Mouse (Mus musculus): Measurements from ENCODE around the gene Sgk2.

Sgk2 gene

DNA sequence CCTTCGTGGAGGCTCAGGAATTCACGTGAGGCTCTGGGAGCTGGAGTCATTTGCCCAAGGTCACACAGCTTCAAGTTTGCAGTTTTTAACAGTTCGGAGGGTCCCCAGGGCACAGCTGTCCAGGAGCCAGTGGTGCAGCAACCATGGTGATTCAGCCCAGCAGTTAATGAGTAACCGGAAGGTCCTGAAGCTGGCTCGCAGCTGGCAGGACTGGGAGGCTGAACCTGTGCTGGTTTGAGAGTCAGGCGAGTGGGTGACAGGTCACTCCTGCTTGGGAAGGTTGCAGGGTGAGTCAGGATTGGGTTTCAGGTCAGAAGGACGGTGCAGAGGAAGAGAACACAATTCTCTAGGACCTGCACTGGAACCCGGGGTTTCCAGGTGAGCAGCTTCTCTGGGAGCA lies at the start of gene Sgk2:
Sgk2 (plus strand) TSS at position 113 of the 400 bp plus-strand sequence.
- no peak for DNase-seq (ENCODE audit: extremely low spot score, low spot score)

DNA sequence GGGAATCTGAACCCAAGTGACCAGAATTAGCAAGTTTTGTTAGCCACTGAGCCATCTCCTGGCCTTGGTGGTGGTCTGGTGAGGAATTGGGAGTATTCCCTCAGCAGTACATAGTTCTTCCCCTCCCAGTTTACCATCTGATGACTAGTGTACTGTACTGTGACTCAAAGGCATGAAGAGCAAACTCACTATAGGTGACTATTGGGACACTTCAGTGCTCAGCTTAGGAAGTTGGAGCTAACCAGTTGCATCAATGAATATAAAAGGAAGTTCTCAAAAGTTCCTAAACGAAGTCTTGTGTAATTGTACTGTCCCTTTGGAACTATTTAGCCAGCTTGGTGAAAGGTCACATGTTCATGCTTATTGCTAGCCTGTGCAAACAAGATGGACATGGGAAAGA lies 47.6 kb upstream of the Sgk2 start:
- no peak for DNase-seq (ENCODE audit: extremely low spot score, low spot score)

DNA sequence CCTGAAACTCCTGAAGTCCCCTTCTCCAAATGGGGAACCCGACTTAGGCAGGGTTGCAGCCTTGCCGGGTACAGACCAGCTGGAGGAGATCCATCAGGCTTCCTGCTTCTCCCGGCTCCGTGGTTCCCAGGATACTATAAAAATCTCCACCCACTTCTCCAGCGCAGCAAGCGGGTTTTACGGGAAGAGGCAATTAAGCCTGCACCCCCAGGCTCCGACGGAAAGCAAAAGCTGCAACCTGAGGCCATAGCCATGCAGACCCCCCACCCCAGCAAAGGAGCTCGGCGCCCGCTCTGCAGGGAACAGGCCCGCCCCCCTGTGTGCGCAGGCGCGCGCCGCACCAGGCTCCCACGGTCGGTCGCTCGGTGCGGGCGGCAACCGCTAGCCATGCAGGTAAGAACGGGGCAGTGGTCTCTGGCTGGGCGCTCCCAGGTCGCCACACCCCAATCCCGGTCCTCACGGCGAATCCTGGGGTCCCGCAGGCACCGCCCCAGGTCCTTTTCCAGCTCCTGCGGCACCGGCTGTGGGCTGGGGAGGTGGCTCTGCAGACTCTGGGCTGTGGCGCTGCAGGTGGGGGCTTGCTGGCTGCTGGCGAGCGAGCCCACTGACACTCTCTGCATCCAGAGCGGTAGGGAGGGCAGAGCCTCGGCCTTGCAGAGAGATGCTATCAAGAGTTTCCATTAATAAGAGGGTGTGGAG lies 43.8 kb upstream of the Sgk2 start, which contains the start of gene L3mbtl1:
L3mbtl1 (plus strand) TSS at position 325 of the 699 bp plus-strand sequence.
- peak; percentile 55 for DNase-seq (ENCODE audit: extremely low spot score, low spot score)

DNA sequence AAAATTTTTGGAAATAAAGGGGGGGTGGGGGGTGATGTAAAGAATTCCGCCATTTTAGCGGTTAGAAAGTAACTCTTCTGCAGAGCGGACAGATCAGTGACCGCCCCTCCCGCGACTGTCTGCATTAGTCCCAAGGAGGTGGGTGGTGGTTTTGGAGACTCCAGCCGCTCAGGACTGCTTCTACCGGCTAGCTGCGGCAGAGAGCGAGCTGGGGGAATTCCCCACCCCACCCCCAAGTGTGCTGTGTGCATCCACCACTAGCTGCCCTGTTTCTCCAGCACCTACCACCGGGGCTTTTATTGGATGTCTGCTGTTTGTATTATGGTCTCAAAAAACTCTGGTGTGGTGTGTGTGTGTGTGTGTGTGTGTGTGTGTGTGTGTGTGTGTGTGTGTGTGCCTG lies 43.2 kb upstream of the Sgk2 start:
- no peak for DNase-seq (ENCODE audit: extremely low spot score, low spot score)

DNA sequence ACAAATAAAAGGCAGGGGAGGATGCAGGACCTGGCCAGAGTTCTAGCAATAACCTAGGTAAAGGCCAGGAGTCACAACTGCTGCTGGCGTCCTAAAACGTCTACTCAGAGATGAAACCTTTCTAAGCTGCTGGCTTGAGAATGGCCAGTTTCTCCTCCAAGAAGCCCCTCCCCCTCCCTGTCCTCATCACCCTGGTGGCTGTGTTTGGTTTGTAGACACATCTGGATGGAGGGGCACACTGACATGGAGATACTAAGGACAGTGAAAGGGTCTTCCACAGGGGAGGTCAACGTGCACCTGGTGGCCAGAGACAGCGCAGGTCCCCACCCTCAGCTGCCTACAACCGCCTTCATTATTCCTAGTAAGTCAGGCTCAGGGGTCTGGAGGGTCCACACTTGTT lies 40.2 kb upstream of the Sgk2 start:
- DNase-seq (ENCODE audit: extremely low spot score, low spot score): no peak

DNA sequence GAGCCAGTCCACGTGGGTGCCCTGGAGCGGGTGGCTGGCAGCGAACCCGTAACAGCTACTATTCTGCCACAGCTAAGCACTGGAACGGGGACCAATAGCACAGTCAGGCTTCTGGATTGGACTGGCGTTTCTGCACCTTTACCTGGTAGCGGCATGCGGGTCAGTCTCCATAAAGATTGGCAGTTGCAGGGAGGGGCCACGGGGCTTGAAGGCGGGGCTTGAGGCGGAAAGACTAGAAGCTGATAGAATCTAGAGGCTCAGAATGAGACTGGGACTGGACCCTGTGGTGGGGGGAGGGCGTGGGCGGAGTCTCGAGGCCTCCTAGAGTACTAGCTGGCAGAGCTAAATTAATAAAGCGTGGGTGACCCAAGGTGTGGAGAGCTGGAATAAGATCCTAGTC lies 39.4 kb upstream of the Sgk2 start:
- DNase-seq (ENCODE audit: extremely low spot score, low spot score): no peak

DNA sequence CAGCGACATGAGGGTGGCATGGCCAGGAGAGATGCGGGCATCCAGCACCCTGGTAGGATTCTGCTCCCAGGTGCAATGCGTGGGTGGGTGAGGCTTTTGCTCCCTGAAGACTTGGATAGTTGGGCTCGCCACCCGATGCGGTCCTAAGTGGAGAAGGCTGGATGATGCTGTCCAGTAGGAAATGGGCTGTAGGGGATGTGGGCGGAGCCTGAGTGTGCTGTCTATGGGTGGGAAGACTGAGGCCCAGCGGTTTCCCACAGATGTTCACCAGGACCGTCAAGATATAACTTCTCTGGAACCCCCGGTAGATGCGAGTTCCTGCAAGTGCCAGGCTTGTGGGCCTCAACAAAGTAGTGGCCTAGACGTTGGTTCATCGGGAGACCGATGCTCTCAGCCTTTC lies 38.9 kb upstream of the Sgk2 start:
- no peak for DNase-seq (ENCODE audit: extremely low spot score, low spot score)

DNA sequence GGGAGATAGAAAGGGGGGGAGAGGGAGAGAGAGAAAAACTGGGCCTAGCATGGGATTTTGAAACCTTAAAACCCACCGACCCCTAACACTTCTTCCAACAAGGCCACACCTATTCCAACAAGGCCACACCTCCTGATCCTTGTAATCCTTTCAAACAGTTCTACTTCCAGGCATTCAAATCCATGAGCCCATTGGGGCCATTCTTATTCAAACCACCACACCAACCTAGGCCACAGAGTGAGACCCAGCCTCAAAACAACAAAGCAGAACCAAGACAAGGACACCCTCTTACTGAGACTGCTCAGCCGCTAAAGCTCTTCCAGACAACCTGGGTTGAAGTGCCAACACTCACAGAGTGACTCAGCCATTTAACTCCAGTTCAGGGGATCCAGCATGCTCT lies 36.4 kb upstream of the Sgk2 start:
- no peak for DNase-seq (ENCODE audit: extremely low spot score, low spot score)

DNA sequence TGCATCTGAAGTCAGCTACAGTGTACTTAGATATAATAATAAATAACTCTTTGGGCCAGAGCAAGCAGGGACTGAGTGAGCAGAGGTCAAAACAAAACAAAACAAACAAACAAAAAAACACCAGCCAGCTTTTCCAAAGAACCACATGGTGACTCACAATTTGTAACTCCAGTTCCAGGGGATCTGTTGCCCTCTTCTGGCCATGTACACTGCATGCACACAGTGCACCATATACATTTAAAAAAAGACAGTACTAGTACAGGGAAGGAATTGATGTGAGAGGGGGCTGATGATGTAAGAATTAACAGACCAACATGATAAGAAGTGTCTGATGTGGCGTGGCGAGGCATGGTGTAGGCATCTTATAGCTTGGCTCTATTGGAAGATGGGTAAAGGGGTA lies 30.3 kb upstream of the Sgk2 start:
- DNase-seq (ENCODE audit: extremely low spot score, low spot score): no peak

DNA sequence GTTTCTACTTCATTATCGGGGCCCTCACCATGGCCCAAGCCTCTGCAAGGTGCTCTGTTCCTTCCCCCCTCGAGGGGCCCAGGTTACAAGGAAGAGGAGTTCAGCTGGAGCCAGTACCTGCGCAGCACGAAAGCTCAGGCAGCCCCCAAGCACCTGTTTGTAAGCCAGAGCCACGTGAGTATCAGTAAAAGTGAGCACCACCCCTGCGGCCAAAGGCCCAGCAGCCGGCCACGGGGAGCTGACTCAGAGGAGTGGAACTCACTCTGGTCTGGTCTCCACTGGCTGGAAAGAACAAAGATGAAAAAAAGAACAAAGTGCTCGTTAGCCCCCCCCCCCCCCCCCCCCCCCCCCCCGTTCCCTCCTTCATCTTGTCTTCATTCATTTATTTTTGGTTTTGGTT lies 25.8 kb upstream of the Sgk2 start:
- DNase-seq (ENCODE audit: extremely low spot score, low spot score): no peak

DNA sequence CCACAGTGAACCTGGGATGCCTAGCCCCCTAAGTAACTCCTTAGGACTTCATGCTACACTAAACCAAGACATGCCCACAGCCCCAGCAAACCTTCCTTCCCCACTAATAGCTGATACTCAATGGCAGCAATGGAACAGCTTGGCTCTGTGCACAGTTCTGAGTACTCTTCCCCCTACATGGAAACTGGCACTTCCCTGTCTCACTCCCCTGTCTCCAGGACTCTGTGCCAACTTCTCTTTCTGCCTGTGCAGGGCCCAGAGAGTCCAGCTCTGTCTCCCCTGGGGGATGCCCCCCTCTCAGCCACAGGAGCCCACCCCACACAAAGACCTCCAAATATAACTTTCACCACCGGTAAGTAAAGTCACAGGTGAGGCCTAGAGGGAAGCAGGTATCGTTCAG lies 20.4 kb upstream of the Sgk2 start:
- no peak for DNase-seq (ENCODE audit: extremely low spot score, low spot score)

DNA sequence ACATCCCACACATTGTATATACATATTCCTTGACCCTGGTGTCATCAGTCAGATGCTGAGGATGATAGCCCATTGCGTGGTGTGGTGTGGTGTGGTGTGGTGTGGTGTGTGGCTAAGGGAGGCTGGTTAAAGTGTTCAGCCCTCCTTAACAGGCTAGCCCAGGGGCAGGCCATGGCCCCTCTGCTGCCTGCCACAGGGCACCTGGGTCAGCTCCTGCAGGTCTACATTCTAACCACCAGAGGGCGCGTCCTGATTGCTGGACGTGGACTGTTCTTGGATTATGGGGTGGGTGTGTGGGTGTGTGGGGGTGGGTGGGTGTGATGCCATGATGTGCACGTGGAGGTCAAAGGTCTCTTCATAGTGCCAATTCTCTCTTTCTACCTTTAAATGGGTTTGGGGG lies 18.8 kb upstream of the Sgk2 start:
- DNase-seq (ENCODE audit: extremely low spot score, low spot score): peak; percentile 67

DNA sequence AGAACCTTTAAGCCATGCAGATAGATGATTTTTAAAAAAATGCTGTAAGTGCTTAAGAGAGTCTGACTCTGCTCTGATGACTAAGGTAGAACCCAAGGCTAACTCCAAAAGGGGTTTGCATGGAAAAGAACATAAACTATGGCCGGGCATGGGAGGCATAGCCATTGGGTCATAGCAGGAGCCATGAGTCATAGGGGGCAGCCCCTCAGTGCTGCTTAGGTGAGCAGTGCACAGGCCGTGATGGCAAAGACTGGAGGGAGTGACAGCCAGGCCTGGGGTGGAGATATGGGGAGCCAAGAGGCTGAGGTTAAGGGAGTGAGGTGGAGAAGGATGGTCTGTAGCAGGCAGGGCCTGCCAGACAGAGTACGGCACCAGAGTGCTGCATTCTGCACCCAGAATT lies 18.0 kb upstream of the Sgk2 start:
- DNase-seq (ENCODE audit: extremely low spot score, low spot score): no peak

DNA sequence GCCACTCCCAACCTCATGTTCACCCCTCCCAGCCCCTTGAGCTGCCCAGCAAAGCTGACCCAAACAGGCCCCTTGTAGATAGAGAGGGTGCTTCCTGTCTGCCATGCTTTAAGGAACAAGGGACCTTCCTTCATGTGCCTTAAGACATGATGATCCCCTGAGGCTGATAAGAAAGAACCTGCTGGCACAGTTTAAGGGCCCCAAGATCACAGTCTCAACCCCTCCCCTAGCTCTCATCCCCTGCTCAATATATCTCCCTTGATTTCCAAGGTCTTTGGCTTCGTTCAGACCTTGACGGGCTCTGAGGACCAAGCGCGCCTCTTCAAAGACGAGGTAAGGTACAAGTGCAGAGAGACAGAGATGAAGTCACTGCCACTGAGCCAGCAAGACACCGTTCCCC lies 16.2 kb upstream of the Sgk2 start:
- DNase-seq (ENCODE audit: extremely low spot score, low spot score): no peak

DNA sequence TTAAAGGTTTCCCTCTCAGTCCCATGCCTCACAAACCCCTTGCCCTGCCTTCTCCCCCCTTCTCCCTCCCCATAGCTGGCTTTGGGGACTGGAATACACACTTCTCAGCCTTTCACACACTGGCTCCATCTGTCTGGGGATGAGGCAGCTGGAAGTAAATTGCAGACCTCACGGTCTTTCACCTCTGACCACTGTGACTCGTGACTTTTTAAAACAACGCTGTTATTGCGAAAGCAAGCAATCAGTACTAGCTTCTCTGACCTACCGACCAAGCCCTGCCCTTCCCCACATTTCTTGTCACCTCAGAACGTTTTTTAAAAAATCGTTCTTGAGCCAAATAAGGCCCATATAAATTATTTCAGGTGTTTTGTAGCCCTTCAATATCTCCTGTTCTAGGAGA lies 14.4 kb upstream of the Sgk2 start:
- DNase-seq (ENCODE audit: extremely low spot score, low spot score): no peak

DNA sequence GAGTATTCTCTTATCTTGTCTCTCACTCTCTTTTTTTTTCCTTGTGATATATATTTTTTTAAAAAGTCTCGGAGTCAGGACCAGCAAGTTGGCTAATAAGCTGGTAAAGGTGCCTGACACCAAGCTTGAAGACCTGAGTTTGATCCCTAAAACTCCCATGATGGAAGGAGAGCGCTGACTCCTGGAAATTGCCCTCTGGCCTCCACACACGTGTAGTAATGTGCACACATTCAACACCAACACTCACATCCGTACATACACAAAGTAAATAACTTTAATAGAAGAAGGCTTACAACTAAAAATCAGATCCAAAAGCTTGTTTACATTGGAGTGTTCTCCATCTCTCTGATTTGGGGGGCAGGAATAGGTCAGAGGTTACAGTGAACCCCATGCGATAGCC lies 13.9 kb upstream of the Sgk2 start:
- DNase-seq (ENCODE audit: extremely low spot score, low spot score): no peak

DNA sequence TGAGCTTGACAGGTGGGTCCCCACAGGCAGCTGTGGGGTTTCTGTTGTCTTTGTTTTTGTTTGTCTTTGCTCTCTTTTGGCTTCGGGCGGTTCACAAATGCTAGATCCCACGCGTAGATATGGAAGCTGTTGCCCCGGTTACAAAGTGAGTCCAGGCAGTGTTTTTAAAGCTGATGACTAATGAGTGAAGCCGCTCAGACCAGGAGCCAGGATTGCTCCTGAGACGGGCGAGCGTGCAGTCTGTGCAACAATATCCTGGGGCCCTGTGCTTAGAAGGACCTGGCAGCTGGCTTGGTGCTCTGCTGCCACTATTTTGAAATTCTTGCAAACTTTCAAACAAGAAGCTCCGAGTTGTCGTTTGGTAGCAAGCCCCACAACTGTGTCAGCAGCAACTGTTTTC lies 13.5 kb upstream of the Sgk2 start:
- peak; percentile 29 for DNase-seq (ENCODE audit: extremely low spot score, low spot score)

DNA sequence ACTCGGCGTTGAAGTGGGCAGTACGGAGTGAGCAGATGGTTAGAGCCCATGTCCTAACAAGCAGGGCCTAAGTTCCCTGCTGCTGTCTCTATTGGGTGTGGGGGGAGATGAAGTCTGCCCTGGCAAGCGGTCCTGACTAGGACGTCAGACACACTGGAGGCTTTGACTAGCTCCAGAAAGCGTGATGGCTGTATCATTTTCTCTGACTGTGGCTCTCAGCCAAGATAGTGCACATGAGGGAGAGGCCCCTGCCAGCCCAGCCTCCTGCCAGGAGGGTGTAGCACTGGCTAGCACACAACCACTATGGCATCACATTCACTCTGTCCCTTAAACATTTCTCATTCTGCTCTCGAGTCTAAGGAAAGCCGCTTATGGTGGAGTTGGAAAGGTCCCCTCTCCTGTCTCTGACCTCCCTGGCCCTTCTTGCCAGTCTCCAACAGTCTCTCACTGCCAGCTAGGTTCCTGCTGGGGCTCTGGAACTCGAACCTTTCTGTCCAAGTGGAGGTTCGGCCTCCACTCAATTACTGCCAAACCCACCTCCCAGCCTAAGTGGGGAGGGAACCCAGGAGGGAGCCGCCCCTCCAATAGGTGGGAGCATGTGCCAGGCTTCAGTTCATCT lies 11.9 kb upstream of the Sgk2 start:
- no peak for DNase-seq (ENCODE audit: extremely low spot score, low spot score)

DNA sequence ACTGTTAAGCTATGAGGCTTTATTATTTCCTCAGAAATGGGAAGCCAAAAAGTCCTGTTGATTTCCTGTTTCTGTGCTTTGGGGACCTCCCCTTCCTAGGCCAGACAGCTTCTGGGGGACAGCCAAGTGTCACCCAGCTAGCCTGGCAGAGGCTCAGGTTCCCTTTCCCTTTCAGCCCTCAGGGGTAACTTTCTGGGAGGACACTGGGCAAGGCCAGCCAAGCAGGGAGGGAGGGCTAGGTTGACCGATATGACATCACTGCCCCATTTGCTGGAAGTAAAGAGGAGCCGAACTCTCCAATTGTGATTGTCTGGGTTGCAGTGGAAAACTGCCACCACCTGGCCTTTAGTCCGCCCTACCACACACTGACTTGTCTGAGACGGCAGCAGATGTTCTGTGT lies 11.1 kb upstream of the Sgk2 start:
- no peak for DNase-seq (ENCODE audit: extremely low spot score, low spot score)

DNA sequence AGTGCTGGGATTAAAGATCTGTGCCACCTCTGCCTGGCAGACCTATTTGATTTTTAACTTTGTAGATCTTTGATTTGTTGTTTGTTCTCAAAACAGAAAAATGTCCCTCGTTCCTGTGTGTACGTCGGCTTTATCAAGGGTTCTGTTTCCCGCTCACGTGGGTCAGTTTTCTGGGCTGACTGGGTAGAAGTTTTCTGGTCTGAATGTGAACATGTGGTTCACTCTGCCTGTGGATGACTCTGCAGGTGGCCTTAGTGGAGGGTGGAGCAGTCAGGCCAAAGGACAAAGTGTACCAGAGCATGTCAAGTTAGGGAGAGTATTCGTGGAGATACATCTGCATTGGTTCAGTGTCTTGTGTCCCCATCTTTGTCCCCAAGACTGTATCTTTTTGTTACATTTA lies 2.7 kb upstream of the Sgk2 start:
- no peak for DNase-seq (ENCODE audit: extremely low spot score, low spot score)

DNA sequence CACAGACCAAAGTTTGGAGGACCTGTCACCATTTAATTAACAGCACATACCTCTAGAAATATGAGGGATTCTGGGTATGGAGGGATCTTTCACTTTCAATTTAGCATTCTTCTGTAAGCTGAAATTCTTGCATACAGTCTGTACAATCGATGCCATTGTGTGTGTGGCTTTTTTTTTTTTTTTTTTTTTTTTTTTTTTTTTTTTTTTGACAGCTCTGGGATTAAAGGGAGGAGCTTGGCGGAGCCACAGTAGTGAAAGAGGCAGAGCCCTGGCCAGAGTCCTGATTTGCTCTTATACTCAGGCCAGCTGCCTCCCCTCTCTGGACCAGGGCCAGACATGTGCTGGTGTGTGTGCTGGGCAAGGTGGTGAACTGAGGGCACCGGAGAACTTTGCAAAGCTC lies 1.2 kb upstream of the Sgk2 start:
- no peak for DNase-seq (ENCODE audit: extremely low spot score, low spot score)

DNA sequence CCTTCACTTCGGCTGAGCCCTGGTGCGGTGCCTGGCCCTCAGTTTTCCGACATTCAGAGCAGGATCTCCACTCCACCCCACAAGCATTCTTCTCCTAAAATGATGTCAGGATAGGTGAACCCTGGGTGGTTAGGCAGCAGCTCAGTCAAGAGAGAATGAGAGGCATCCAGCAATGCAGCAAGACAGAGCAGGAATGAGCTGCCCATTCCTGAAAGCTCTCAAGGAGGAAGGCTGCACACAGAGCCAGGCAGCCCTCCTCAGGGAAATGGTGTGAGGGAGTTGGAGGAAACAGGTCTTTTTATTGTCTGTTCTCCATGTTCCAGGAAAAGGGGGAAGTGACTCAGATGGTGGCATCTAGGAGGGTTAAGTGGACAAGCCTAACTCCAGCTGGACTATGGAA lies 366 bp upstream of the Sgk2 start:
- DNase-seq (ENCODE audit: extremely low spot score, low spot score): no peak

DNA sequence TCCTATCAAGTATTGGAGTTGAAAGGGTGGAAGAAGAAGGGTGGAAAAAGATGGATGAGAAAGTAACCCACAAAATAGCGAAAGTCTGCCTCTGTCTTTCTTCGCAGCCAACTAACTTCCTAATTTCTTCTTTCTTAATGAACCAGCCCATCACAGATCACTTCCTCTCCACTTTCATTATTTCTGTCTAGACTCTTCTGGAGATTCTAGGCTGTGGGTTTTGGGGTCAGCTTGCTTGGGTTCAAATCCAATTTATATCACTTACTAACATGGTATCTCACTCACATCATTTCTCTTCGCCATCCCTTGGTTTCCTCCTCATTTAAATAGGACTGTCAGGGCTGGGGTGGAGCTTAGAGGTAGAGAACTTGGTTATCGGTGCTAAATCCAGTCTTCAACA lies 1.1 kb downstream of the Sgk2 start:
- DNase-seq (ENCODE audit: extremely low spot score, low spot score): no peak
